Mouse (Mus musculus): Measurements from ENCODE around the gene Tnik. TPM values are rescaled to one million over a fixed set of nuclear protein-coding genes. Genes with fewer than 3 reads are reported as not detected.

Tnik gene
- total RNA-seq, 4 experiments from 2014 or later: 21.9 to 29.9 (median 27.9) TPM

GRCm38 (mm10) chr3:28593922-28594321 lies 330.9 kb downstream of the Tnik start:
- DNase-seq (ENCODE audit: low spot score in 2 of 2): no peak

- no peak for DNase-seq (ENCODE audit: low spot score in 2 of 2)
Measured at GRCm38 (mm10) chr3:28599476-28599875, 336.5 kb downstream of the Tnik start.

- no peak for DNase-seq (ENCODE audit: low spot score in 2 of 2)
Measured at GRCm38 (mm10) chr3:28606741-28607140, 343.7 kb downstream of the Tnik start.

GRCm38 (mm10) chr3:28612330-28612729 lies 349.3 kb downstream of the Tnik start:
- DNase-seq (ENCODE audit: low spot score in 2 of 2): no peak

- DNase-seq (ENCODE audit: low spot score in 2 of 2): no peak
Measured at GRCm38 (mm10) chr3:28616386-28616785, 353.4 kb downstream of the Tnik start.

GRCm38 (mm10) chr3:28617008-28617627 lies 354.1 kb downstream of the Tnik start:
- DNase-seq (ENCODE audit: low spot score in 2 of 2): no peak

GRCm38 (mm10) chr3:28621792-28622191 lies 358.8 kb downstream of the Tnik start:
- DNase-seq (ENCODE audit: low spot score in 2 of 2): no peak

- no peak for DNase-seq (ENCODE audit: low spot score in 2 of 2)
Measured at GRCm38 (mm10) chr3:28626816-28627215, 363.8 kb downstream of the Tnik start.

- DNase-seq (ENCODE audit: low spot score in 2 of 2): no peak
Measured at GRCm38 (mm10) chr3:28636778-28637177, 373.8 kb downstream of the Tnik start.

GRCm38 (mm10) chr3:28638957-28639356 lies 375.9 kb downstream of the Tnik start:
- DNase-seq (ENCODE audit: low spot score in 2 of 2): peak in 1 of 2 experiments; percentile 4

GRCm38 (mm10) chr3:28643252-28643947 lies 380.4 kb downstream of the Tnik start:
- DNase-seq (ENCODE audit: low spot score in 2 of 2): no peak

GRCm38 (mm10) chr3:28652574-28652973 lies 389.6 kb downstream of the Tnik start:
- DNase-seq (ENCODE audit: low spot score in 2 of 2): no peak

- DNase-seq (ENCODE audit: low spot score in 2 of 2): no peak
Measured at GRCm38 (mm10) chr3:28653043-28653442, 390.0 kb downstream of the Tnik start.

GRCm38 (mm10) chr3:28654740-28655139 lies 391.7 kb downstream of the Tnik start:
- no peak for DNase-seq (ENCODE audit: low spot score in 2 of 2)

- no peak for DNase-seq (ENCODE audit: low spot score in 2 of 2)
Measured at GRCm38 (mm10) chr3:28658349-28658748, 395.3 kb downstream of the Tnik start.

- DNase-seq (ENCODE audit: low spot score in 2 of 2): no peak
Measured at GRCm38 (mm10) chr3:28680851-28681250, 417.8 kb downstream of the Tnik start.

- no peak for DNase-seq (ENCODE audit: low spot score in 2 of 2)
Measured at GRCm38 (mm10) chr3:28681866-28682265, 418.9 kb downstream of the Tnik start.

GRCm38 (mm10) chr3:28682411-28682810 lies 419.4 kb downstream of the Tnik start:
- DNase-seq (ENCODE audit: low spot score in 2 of 2): no peak

GRCm38 (mm10) chr3:28685510-28685909 lies 422.5 kb downstream of the Tnik start:
- DNase-seq (ENCODE audit: low spot score in 2 of 2): no peak

GRCm38 (mm10) chr3:28694811-28695210 lies 431.8 kb downstream of the Tnik start:
- DNase-seq (ENCODE audit: low spot score in 2 of 2): no peak

- no peak for DNase-seq (ENCODE audit: low spot score in 2 of 2)
Measured at GRCm38 (mm10) chr3:28695608-28696007, 432.6 kb downstream of the Tnik start.

GRCm38 (mm10) chr3:28696162-28696561 lies 433.1 kb downstream of the Tnik start:
- DNase-seq (ENCODE audit: low spot score in 2 of 2): peak in 1 of 2 experiments; percentile 11

- no peak for DNase-seq (ENCODE audit: low spot score in 2 of 2)
Measured at GRCm38 (mm10) chr3:28697797-28698196, 434.8 kb downstream of the Tnik start, which contains the start of gene Slc2a2. TSS of gene Slc2a2 (plus strand) at chr3:28697903.
